Mouse (Mus musculus) ES-E14 (cell line): ENCODE measurements around the gene Dgkd.

Experiments
- HCFC1 ChIP-seq: IDR thresholded peaks from 2 replicates; pipeline ENCODE4 v1.6.1; 2012; ENCODE audit warnings: low read length, inconsistent platforms, borderline replicate concordance; ENCODE audit not compliant: insufficient read depth
- ZNF384 ChIP-seq: IDR thresholded peaks from 2 replicates; pipeline ENCODE4 v1.6.1; 2012; ENCODE audit warnings: low read depth, low read length, inconsistent platforms

- no peak for TF ChIP-seq ZNF384
- no peak for TF ChIP-seq HCFC1
These were observed 694 bp downstream of the Dgkd start for GRCm38 (mm10) chr1:87853601-87854361.
